Mouse (Mus musculus) telencephalon, adult 2 months (tissue): ENCODE measurements at regions not wholly inside any gene's neighbourhood (a gene's known extent, or its start where the extent isn't known, plus 50 kb on each side); places are given as distances from the start of the nearest gene placed in this dataset.

Source experiments
- DNase-seq: peaks from one replicate; pipeline ENCODE4 v3.0.0-alpha.2; 2011; ENCODE audit warnings: low read depth, low spot score

GRCm38 (mm10) chr7:59178326-59178725 lies 50.2 kb upstream of the Ube3a start:
- peak; percentile 73 for DNase-seq
